Mouse (Mus musculus) A20 (cell line): ENCODE results near the gene Sqor.
A peak's percentile ranks its signal among the peaks of the same experiment; 100 is the strongest.

Source experiments
- DNase-seq: peaks from one replicate; pipeline ENCODE4 v3.0.0-alpha.2; 2011; ENCODE audit warnings: low read depth, low spot score

Sqor gene

GRCm38 (mm10) chr2:122783730-122784129 is 18.7 kb downstream of the Sqor start:
- DNase-seq: no peak

DNA sequence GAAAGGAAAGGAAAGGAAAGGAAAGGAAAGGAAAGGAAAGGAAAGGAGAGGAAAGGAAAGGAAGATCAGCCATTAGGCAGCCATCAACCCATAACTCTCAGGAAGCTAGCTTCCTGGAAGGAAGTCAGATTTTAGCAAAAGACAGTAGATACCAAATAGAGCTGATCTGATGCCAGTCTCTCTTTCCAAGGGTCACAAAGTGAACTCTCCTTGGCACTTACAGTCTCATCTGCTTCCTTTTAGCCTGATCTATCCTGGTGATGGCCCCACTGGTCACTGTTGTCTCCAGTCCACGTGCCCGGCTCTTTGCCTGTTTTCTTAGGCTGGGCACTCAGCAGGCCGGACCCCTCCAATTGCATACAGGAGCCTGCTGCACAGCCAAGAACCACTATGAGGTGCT is 19.7 kb downstream of the Sqor start:
- no peak for DNase-seq

GRCm38 (mm10) chr2:122786167-122786566 is 21.1 kb downstream of the Sqor start:
- no peak for DNase-seq

DNA sequence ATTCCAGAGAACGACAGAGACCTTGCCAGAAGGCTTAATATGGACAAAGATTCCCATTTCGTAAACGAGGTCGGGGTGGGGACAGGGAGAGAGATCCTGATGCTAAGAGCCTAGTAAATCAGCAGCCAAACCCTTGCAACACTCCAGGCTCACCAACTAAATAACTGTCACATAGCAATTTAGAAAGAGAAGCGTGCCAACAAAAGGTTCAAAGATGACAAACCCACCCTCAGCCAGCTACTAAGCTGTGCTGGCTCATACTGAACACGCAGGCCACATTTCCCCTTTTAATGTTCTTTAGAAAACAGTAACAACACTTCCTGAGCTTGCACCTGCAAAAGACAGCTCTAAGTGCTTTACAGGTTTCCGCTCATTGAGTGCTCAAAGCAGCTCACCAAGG is 24.3 kb downstream of the Sqor start:
- no peak for DNase-seq

DNA sequence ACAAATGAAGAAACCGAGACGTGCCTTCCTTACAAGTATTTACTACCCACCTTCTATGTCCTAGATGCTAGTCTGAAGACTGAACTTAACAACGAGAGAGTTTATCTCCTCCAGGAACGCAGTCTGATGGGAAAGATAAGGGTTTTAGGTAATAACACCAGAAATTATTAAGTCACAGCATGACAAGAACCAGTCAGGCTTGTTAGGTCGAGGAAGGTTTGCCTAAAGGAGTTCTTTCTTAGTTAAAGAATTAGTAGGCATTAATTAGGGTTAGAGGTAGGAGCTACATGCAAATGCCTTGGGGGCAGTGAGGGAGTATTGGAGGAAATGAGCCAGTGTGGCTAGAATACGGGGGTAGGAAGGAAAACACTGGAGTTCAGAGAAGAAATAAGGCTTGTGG is 24.7 kb downstream of the Sqor start:
- DNase-seq: no peak

DNA sequence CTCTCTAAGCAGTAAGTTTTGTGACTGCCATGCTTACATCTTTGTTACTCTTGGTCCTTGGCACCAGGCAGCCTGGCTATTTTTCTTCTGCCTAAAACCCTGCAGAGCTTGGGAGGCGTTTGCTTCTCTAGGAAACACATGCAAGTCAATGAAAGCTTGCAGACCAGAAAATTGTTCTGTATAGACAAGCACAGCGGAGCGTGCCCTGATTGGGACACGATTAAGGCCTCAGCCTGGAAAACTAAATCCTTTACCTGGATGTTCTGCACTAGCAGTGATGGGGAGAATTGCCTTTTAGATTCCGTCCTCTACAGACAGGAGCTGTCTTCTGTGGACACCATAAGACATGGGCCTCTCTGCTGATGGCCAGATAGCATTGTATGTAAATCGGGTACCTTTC is 39.4 kb downstream of the Sqor start:
- DNase-seq: no peak

DNA sequence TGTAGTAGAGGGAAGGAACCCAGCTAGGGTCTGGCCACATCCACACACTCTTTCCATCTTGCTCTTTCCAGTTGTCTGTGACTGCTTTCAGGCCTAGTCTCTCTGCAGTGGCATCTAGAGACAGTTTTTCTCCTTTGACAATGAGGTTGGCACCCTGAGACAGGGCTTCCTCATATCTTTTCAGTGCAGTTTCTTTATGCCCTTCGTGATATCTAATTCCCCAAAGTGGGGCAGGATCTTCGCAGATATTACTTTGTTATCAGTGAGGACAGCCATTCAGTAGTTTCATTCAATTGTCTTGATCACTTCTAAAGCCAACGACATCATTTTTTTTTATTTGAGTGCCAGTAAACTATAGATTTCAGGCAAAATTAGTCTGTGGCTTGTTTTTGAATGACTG is 41.0 kb downstream of the Sqor start:
- DNase-seq: no peak

GRCm38 (mm10) chr2:122809027-122809426 is 44.0 kb downstream of the Sqor start:
- DNase-seq: no peak

GRCm38 (mm10) chr2:122816986-122817385 is 51.9 kb downstream of the Sqor start:
- DNase-seq: no peak

GRCm38 (mm10) chr2:122821246-122821645 is 56.2 kb downstream of the Sqor start:
- no peak for DNase-seq

GRCm38 (mm10) chr2:122825406-122826236 is 60.6 kb downstream of the Sqor start:
- peak; percentile 5 for DNase-seq

GRCm38 (mm10) chr2:122826302-122826701 is 61.3 kb downstream of the Sqor start:
- no peak for DNase-seq

GRCm38 (mm10) chr2:122854636-122855035 is 89.6 kb downstream of the Sqor start:
- no peak for DNase-seq

- no peak for DNase-seq
Measured at GRCm38 (mm10) chr2:122855354-122855753, 90.3 kb downstream of the Sqor start.
